Mouse (Mus musculus): Measurements from ENCODE around the gene Shisa6. TPM values are rescaled to one million over a fixed set of nuclear protein-coding genes. Genes with fewer than 3 reads are reported as not detected.

Shisa6 gene
- polyA plus RNA-seq (2012; rRNA removed; ENCODE audit: low replicate concordance) = 0.13 and 0.14 TPM in 2 replicates

DNA sequence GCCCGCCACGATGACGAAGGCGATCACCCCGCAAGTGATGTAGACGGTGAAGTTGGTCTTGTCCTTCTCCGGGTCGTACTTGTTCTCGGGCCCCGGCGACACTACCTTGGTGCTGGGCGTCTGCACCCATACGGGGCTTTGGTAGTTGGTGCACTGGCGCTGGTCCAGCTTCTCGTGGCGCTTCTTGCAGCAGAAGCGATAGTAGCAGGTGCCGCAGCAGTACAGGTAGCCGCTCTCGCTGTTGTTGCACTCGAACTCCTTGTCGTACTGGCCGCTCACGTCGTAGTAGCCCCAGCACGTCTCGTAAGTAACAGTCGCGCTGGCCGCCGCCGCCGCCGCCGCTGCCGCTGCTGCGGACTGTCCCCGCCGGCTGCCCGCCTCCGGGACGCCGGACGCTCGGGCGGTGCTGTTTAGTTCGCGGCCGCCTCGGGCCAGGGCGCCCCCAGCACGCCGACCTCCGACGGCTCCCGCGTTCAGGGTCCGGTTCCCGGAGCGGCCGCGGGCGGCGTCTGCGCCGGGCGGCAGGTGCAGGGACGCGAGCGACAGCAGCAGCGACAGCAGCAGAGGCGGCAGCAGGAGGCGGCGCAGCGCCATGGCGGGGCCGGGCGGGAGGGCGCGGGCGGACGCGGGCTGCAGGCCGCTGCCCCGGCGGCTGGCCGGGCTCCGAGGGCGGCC is at the start of gene Shisa6:
Gene Shisa6 (minus strand): TSS at position 594 of the 675 bp plus-strand sequence.

DNA sequence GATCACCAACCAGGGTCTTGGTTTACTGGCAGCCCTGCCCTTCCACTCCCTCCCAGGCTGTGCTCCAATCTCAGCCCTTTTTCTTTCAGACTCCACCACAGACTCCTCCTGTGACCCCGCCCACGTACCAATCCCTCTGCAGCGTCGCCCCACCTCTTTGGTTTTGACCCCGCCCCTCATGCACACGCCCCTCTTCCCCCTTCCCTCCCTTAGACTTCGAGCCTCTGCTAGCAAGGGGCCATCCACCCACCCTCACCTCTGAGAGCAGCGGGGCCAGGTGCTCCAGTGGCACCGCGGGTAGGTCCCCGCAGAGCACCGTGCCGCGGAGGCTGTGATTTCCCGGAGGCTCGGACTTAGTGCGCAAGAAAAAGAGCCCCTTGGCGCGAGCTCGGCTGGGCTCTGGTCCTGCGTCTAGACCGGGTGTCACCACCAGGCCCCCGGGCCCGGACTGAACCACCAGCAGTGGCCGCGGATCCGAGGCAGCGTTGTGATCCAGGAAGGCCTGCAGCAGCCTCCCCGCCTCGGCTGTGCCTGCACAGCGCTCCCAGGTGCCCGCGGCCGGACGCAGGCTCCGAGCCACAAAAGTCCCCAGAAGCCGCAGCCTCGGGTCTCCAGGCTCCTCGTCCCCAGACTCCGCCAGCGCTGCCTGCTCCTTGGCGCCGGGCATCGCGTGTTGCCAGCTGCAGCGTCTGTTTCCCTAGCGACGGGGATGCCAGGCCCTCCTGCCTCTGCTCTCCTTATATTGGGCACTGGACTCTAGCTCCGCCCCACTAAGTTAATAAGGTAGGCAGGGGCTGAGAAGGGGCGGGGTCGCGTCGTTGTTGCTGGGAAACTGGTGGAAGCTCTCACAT is 357.7 kb downstream of the Shisa6 start, which contains the start of gene Dnah9:
Gene Dnah9 (minus strand): TSS at position 751 of the 851 bp plus-strand sequence.

